Mouse (Mus musculus) left cerebral cortex, adult 11 months (tissue): ENCODE measurements around the gene Unc93b1.

ENCODE experiments used
- DNase-seq: peaks from one replicate; pipeline ENCODE4 v3.0.0; 2022; ENCODE audit warnings: low spot score

The Unc93b1 gene

DNA sequence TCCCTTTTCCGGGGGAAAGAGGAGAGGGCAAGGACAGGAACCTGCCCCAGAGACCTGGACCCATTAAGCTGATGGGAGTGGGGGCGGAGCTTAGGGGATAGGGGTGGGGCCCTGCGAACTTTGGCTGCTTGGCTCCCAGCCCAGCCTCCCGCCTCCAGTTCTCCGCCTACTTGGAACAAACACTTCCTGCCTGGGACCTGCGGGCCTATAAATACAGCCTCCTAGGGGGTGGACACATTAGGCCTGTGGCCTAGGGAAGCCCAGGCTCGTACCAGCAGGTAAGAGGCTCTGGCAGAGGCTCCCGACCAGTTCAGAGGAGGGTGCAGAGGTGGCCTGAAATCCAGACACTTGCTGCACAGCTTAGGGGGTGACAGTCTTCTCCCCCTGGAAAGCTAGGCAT, 51.3 kb downstream of the Unc93b1 start, which contains the start of gene Acy3:
Acy3 (plus strand) TSS at position 237 of the 400 bp plus-strand sequence.
- no peak for DNase-seq

GRCm38 (mm10) chr19:3988066-3988465, 53.1 kb downstream of the Unc93b1 start:
- no peak for DNase-seq

- DNase-seq, result no peak
These were observed 53.8 kb downstream of the Unc93b1 start for GRCm38 (mm10) chr19:3988750-3989149.

GRCm38 (mm10) chr19:3990804-3991203, 55.8 kb downstream of the Unc93b1 start:
- no peak for DNase-seq

GRCm38 (mm10) chr19:3991562-3991961, 56.6 kb downstream of the Unc93b1 start:
- no peak for DNase-seq

DNA sequence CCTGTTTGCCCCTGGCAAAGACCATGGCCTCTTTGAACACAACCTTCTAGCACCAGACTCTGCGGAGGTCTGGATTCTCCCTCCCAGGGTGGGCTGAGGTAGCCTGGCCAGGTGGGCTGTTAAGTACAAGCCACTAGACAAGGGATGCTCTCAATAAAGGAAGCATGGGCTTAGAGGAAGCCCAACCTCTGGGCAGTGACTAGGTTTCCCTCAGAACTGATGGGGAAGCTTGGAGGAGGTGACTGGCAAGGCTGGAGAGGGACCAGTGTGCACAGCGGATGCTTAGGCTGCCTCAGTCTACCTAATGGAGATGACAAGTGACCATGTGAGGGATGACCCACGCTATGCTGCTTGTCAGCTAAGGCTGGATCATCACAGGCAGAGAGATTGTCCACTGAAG, 57.0 kb downstream of the Unc93b1 start:
- DNase-seq, result no peak

- DNase-seq, result no peak
These were observed 57.4 kb downstream of the Unc93b1 start, which contains the start of gene Tbx10 for GRCm38 (mm10) chr19:3992416-3992815. Gene Tbx10, plus strand, starts transcription at chr19:3992752.

DNA sequence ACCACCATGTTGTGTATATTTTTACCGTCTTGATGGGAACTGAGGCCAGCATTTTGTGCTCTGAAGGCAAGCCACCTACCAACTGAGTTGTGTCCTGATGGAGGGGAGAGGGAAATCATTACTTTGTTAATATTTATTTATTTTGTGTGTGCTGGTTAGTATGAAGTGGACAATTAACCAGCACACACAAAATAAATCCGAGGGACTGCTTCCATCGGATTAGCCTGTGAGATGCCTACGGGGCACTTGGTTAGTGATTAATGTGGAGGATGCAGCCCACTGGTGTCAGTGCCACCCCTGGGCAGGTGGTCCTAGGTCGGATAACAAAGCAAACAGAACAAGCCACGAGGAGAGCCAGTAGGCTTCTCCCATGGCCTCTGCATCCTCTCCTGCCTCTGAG, 59.9 kb downstream of the Unc93b1 start:
- no peak for DNase-seq

DNA sequence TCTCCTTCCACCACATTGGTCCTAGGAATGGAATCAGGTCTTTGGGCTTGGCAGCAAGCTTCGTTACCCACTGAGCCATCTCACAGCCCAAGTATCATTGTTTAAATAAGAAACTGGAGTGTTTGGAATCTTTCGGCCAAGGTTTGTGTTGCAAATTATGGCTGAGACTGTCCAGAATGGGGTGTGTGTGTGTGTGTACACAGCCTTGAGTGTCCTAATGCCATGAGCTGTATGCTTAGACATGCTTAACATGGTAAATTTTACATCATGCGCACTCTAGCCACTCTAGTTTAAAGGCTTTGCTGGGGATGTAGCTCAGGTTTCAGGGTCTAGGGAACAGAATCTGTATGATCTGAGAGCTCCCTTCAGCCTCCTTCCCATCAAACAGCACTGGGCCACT, 60.5 kb downstream of the Unc93b1 start:
- no peak for DNase-seq

DNA sequence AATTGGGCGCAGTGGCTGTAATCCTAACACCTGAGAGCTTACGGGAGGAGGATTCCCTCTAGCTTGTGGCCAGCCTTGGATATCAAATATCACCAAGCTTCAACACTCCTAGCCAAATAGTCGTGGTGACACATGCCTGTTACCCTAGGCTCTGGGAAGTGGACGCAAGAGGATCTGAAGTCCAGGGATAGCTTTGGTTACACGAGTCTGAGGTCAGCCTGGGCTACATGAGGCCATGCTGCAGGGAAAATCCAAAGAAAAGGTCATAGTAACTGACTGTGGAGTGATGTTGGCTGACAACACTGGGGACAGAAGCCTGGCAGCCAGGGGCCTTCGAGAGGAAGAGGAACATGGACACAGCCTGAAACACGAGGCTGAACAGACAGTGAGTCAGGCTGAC, 61.1 kb downstream of the Unc93b1 start:
- DNase-seq, result no peak

DNA sequence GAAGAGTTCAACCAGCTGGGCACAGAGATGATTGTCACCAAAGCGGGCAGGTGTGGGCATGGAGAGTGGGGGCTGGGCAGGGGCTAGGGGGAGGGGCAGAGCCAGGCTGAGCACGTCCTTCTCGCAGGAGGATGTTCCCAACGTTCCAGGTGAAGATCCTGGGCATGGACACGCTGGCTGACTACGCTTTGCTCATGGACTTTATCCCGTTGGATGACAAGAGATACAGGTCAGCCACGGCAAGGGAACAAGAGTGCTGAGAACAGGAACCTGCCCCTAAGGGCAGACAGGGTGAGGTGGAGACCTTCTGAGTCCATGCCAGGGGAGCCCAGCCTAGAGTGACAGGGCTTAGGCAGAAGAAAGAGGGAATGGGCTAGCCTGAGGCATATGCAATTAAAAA, 61.8 kb downstream of the Unc93b1 start:
- DNase-seq, result no peak

DNA sequence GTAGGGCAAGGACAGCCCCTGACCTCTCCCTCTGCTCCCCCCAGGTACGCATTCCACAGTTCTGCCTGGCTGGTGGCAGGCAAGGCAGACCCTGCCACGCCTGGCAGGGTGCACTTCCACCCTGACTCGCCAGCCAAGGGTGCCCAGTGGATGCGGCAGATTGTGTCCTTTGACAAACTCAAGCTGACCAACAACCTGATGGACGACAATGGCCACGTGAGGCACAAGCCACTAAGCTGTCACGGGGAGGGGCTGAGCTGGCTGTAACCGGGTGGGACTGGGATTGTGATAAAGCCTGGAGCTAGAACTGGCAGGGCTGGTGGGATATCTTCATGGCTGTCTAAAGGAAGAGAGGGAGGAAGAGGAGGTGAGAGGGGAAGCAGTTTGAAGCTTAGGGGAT, 62.2 kb downstream of the Unc93b1 start:
- DNase-seq, result no peak

DNA sequence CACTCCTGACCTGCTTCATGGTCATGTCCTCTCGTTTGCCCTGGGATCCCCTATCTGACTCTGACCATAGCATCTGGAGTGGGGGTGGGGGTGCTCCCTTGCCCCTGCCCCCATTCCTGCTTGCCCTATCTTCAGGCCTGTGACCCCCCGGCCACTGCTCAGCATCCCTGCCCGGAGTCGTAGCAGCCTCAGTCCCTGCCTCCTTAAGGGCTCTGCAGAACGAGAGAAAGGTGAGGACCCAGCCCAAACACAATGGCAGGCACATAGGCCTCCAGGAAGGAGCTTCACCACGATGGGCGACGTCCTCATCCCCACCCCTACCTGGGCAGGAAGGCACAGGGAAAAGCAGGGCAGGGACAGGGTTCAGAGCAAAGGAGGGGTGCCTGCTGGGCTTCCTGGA, 63.3 kb downstream of the Unc93b1 start:
- DNase-seq, result no peak
